Mouse (Mus musculus): Measurements from ENCODE around the gene Rbm6. TPM values are rescaled to one million over a fixed set of nuclear protein-coding genes. Genes with fewer than 3 reads are reported as not detected.

Rbm6 gene
- 84.9 and 89.6 TPM in 2 replicates for polyA plus RNA-seq (2012; rRNA removed)

GRCm38 (mm10) chr9:107873137-107873536 lies at the start of gene Rbm6:
Rbm6 (minus strand) TSS chr9:107873237.

DNA sequence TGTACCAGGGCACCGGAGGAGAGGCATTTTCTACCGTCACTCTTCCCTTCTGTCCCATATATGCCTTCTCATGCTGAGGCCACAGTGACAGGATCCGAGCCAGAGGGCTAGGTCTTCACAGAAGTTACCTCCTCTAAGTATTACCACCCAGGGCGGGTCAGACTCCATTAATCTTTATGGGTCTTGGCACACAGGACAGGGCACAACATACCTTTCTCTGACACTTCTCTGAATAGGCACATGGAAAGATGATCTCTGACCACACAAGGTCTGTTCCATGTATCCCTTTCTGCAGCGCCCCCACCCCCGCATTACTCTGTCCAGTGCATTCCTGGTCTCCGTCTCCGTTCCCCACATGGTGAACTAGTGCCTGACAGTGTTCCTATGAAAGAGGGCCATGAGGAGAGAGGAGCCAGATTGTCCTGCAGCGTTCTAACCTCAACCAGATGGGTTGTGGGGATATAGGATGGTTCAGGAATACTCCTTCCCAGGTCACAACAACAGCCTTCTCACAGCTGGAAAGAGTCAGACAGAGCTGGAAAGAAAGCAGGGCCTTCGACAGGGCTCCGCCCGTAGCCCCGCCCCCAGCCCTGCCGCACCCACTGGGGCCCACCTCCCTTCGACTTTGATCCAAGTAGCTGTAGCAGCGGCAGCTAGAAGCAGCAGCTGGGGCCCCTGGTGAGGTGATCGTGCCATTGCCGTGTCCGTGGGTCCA lies 33.4 kb upstream of the Rbm6 start, which contains the start of gene Mst1r:
Gene Mst1r, plus strand, starts transcription at position 622 of the 715 bp plus-strand sequence.

GRCm38 (mm10) chr9:107887804-107888266 lies 14.8 kb upstream of the Rbm6 start, which contains the start of gene Mon1a:
Mon1a (plus strand) TSS chr9:107888151.

DNA sequence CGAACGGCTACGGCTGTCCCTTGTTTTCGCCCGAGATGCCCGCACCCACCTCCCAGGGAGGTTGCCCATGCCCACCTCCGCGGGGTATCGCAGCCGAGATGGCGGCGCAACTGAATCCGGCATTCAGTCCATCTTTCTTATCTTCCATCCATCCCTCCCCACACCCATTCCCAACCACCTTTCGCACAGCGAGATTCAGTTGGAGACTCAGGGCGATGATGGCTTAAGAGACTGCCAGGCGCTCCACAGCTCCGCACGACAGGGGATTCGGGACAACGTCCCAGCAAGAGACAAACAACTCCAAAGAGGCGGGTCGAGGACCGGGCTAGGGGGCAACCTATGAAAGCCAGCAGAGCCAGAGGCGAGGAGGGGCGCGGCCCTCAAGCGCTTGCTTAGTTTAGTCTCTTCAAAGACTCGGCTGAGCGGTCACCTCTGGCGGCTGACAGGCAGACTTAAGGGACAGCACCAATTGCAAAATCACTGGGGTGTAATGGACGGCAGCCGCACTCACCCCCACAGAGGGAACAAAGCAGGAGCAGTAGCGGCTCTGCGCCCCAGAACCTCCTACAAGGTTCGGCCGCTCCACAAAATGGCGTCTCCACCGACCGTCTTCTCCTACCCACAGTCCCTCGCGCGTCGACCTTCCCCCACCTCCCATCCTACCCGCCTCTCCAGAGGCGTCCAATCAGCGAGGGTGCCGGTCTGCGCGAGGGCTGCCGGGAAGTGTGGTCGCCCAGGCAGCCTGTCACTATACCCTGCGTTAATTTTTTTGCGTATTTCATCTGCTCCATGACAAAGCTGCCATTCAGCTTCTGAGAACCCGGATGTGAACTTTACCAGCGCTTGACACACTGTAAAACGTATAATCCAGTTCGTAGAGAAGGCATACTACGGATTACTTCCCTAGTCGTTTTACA lies 102.4 kb downstream of the Rbm6 start, which contains the start of gene Rbm5:
Gene Rbm5, minus strand, starts transcription at position 623 of the 917 bp plus-strand sequence.

Other genes starting within 250 kb of the Rbm6 start
- 382 and 399 TPM in 2 replicates for gene Gnai2, start 237.9 kb downstream of the Rbm6 start, polyA plus RNA-seq (2012; rRNA removed)
- 87.6 and 91.9 TPM in 2 replicates for gene Slc38a3, start 203.7 kb downstream of the Rbm6 start, polyA plus RNA-seq (2012; rRNA removed)
- gene Gnat1, start 193.5 kb downstream of the Rbm6 start, polyA plus RNA-seq (2012; rRNA removed), result 0.39 and 0.48 TPM in 2 replicates
- gene Sema3f, start 162.8 kb downstream of the Rbm6 start, polyA plus RNA-seq (2012; rRNA removed), result 109 and 131 TPM in 2 replicates
- 193 and 212 TPM in 2 replicates for gene Rbm5, start 102.2 kb downstream of the Rbm6 start, polyA plus RNA-seq (2012; rRNA removed)
- gene Mon1a, start 14.9 kb upstream of the Rbm6 start, polyA plus RNA-seq (2012; rRNA removed), result 27.4 and 28.6 TPM in 2 replicates
- 4.4 and 5.7 TPM in 2 replicates for gene Mst1r, start 33.6 kb upstream of the Rbm6 start, polyA plus RNA-seq (2012; rRNA removed)
- gene Actl11, start 55.2 kb upstream of the Rbm6 start, polyA plus RNA-seq (2012; rRNA removed), result not detected in 2 replicates
- 249 and 282 TPM in 2 replicates for gene Camkv, start 62.4 kb upstream of the Rbm6 start, polyA plus RNA-seq (2012; rRNA removed)
- 11.2 and 13.3 TPM in 2 replicates for gene Traip, start 76.9 kb upstream of the Rbm6 start, polyA plus RNA-seq (2012; rRNA removed)
- gene Uba7, start 102.3 kb upstream of the Rbm6 start, polyA plus RNA-seq (2012; rRNA removed), result 6.6 and 9.3 TPM in 2 replicates
- gene Gm20661, start 109.8 kb upstream of the Rbm6 start, polyA plus RNA-seq (2012; rRNA removed), result 0.71 and 0.83 TPM in 2 replicates
- gene Inka1, start 112.6 kb upstream of the Rbm6 start, polyA plus RNA-seq (2012; rRNA removed), result 11.5 and 14.8 TPM in 2 replicates
- 2.4 and 4.6 TPM in 2 replicates for gene Cdhr4, start 119.3 kb upstream of the Rbm6 start, polyA plus RNA-seq (2012; rRNA removed)
- 2.7 and 3.6 TPM in 2 replicates for gene Gm20662, start 123.1 kb upstream of the Rbm6 start, polyA plus RNA-seq (2012; rRNA removed)
- 145 and 151 TPM in 2 replicates for gene Ip6k1, start 129.3 kb upstream of the Rbm6 start, polyA plus RNA-seq (2012; rRNA removed)
- 13.7 and 14.8 TPM in 2 replicates for gene Gmppb, start 176.0 kb upstream of the Rbm6 start, polyA plus RNA-seq (2012; rRNA removed)
- gene Amigo3, start 179.9 kb upstream of the Rbm6 start, polyA plus RNA-seq (2012; rRNA removed), result 1.8 and 2.4 TPM in 2 replicates
- gene Mst1, start 207.2 kb upstream of the Rbm6 start, polyA plus RNA-seq (2012; rRNA removed), result 0.08 TPM in 1 of 2 replicates, not detected in the other
- gene Rnf123, start 210.1 kb upstream of the Rbm6 start, polyA plus RNA-seq (2012; rRNA removed), result 69.5 and 73.6 TPM in 2 replicates
- 47.2 and 50.7 TPM in 2 replicates for gene Apeh, start 221.4 kb upstream of the Rbm6 start, polyA plus RNA-seq (2012; rRNA removed)

Data from central nervous system, embryonic 18 days (tissue).